Mouse (Mus musculus): ENCODE measurements around the gene Klrb1c. TPM values are rescaled to one million over a fixed set of nuclear protein-coding genes. Genes with fewer than 3 reads are reported as not detected.

The Klrb1c gene
- 1.7 and 2.1 TPM in 2 replicates for polyA plus RNA-seq (2015; fragmentation: Nextera tagmentation; extraction: Ambion mirVana)

DNA sequence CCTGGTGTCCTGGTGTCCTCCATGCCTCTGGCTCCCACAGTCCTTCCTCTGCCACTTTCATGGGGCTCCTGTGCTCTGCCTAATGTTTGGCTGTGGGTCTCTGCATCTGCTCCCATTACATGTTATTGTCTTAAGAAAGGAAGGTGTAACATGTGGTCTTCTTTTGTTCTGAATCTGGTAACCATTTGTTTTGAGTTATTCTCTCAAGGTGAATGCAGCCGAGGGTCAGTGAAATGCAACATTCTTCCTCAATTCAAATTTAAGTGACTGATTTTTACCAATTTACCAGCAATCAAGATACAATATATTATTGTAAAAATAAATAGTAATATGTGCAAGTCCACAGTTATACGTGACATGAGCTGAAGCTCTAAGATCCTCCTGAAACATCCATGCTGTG, at the start of gene Klrb1c:
Klrb1c (minus strand) TSS at position 101 of the 400 bp plus-strand sequence.

DNA sequence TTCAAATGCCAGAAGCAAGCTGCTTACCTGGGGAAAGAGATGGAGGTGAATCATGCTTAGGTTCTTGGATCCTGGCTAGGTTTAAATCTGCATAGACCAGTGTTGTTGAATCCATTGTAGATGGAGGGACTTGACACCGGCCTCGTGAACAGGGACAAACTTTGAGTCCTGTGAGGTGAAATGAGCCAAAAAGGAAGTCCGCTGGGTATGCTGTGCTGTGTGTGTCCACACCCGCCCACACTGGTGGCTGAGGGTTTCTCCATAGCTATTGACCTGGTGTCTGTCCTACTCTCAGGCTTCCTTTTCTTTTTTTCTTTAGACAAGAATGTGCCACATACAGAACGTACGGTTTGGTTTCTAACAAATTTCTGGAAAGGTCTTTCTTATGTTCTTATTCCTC, 37.1 kb upstream of the Klrb1c start, which contains the start of the genes Gm44511 and Klrb1b:
Gm44511 (minus strand) TSS at position 184 of the 400 bp plus-strand sequence.
Klrb1b (minus strand) TSS at position 200 of the 400 bp plus-strand sequence.

Other genes with a start within 250 kb of the Klrb1c start
- not detected in 2 replicates for gene A2ml1, start 207.6 kb downstream of the Klrb1c start, polyA plus RNA-seq (2015; fragmentation: Nextera tagmentation; extraction: Ambion mirVana)
- gene Klrb1a, start 165.7 kb downstream of the Klrb1c start, polyA plus RNA-seq (2015; fragmentation: Nextera tagmentation; extraction: Ambion mirVana), result 0.34 and 0.45 TPM in 2 replicates
- gene Clec2h, start 126.8 kb downstream of the Klrb1c start, polyA plus RNA-seq (2015; fragmentation: Nextera tagmentation; extraction: Ambion mirVana), result not detected in 2 replicates
- 0.17 and 0.22 TPM in 2 replicates for gene Klrb1, start 66.2 kb downstream of the Klrb1c start, polyA plus RNA-seq (2015; fragmentation: Nextera tagmentation; extraction: Ambion mirVana)
- gene Gm44511, start 37.1 kb upstream of the Klrb1c start, polyA plus RNA-seq (2015; fragmentation: Nextera tagmentation; extraction: Ambion mirVana), result 1.1 TPM in 1 of 2 replicates, not detected in the other
- 1.2 and 1.7 TPM in 2 replicates for gene Klrb1b, start 37.1 kb upstream of the Klrb1c start, polyA plus RNA-seq (2015; fragmentation: Nextera tagmentation; extraction: Ambion mirVana)
- gene Clec2i, start 98.4 kb upstream of the Klrb1c start, polyA plus RNA-seq (2015; fragmentation: Nextera tagmentation; extraction: Ambion mirVana), result 0.72 and 1.2 TPM in 2 replicates
- gene BC035044, start 101.9 kb upstream of the Klrb1c start, polyA plus RNA-seq (2015; fragmentation: Nextera tagmentation; extraction: Ambion mirVana), result 14.3 and 21.0 TPM in 2 replicates
- 0.06 TPM in 1 of 2 replicates, not detected in the other for gene Clec2g, start 145.2 kb upstream of the Klrb1c start, polyA plus RNA-seq (2015; fragmentation: Nextera tagmentation; extraction: Ambion mirVana)